Mouse (Mus musculus) olfactory bulb, adult 2 months (tissue): ENCODE measurements around the gene Traf7. TPM values are rescaled to one million over a fixed set of nuclear protein-coding genes. Genes with fewer than 3 reads are reported as not detected.

Source experiments
- H3K27ac ChIP-seq: fragments of 200-500 bp; 2 replicates; pipeline ENCODE4 v1.5.1; 2012; ENCODE audit warnings: low read depth, low read length; ENCODE audit not compliant: insufficient read depth
- H3K4me1 ChIP-seq: fragments of 200-500 bp; 2 replicates; pipeline ENCODE4 v1.6.1; 2012; ENCODE audit warnings: low read length; ENCODE audit not compliant: control insufficient read depth, insufficient read depth
- H3K4me3 ChIP-seq: fragments of 200-500 bp; 2 replicates; pipeline ENCODE4 v1.5.1; 2012; ENCODE audit warnings: mild to moderate bottlenecking, low read depth, low read length, moderate library complexity; ENCODE audit not compliant: insufficient read depth
- CTCF ChIP-seq: fragments of 200-500 bp; IDR thresholded peaks from 2 replicates; pipeline ENCODE4 v1.5.1; 2012; ENCODE audit warnings: low read depth, mild to moderate bottlenecking, low read length, moderate library complexity; ENCODE audit not compliant: insufficient read depth
- POLR2A ChIP-seq: fragments of 200-500 bp; IDR thresholded peaks from 2 replicates; pipeline ENCODE4 v1.6.1; 2012; ENCODE audit warnings: mild to moderate bottlenecking, low read depth, low read length, moderate library complexity; ENCODE audit not compliant: insufficient read depth
- WGBS: fragments of 180-500 bp; shearing (Covaris S2); methylation state at CpG from one replicate; pipeline ENCODE4 v1.1.7; 2018; 5-methylcytosine and 5-hydroxymethylcytosine counted together
- polyA plus RNA-seq: library from polyadenylated mRNA; stranded (reverse); fragments of >200 nt; gene quantifications from 2 replicates; pipeline ENCODE4 v1.2.4, GENCODE M21; 2012; ENCODE audit warnings: low replicate concordance; ENCODE audit not compliant: missing spikeins, insufficient read depth, insufficient read length

Traf7 gene
- polyA plus RNA-seq, 1 experiment = not detected

DNA sequence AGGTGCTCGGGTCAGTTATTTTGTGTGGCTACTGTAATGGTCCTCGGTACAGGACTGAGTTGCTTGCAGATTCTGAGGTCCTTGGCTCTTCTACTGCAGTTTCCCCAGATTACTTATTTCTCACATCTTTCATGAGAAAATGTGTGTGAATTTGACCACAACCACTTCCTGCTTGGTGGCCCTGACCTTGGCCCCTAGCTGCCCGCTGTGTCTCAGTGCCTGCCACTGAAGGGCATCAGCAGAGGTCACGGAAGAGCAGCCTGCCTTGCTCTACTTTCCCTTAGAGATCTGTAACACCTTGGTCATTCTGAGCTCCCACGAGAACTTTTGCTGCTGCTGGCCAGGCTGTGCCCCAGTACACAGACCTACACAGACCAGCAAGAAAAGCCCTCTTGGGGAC, 35.9 kb upstream of the Traf7 start:
- WGBS = 83% methylated on average over 5 of the region's 5 CpGs
- Histone ChIP-seq H3K4me1 (peaks cover 25% of the 10 kb centered on the region), H3K4me3 (no peak overlapping the region), H3K27ac (no peak overlapping the region)
- TF ChIP-seq CTCF (no peak), POLR2A (no peak)

DNA sequence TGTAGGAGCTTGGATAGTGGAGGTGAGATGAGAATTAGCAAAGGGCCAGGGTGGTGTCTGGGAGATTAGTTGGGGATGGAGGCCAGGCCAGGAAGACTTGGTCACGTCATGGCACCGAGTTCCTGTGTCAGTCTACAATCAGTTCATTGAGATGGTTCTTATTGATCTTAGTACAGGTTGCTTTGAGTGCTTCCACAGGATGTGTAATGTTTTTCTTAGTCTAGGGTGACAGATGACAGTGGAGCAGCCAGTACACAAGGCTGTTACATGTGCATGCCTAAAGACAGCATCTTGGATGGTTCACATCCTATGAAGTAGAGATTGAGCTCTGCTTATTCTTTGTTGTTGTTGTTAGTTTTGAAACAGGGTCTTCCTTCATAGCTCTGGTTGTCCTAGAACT, 33.9 kb upstream of the Traf7 start:
- H3K4me1 ChIP-seq = peaks cover 33% of the 10 kb centered on the region
- WGBS = 91% methylated on average over 2 of the region's 2 CpGs
- TF ChIP-seq CTCF (no peak), POLR2A (no peak)
- no peak overlapping the region for H3K27ac ChIP-seq
- no peak overlapping the region for H3K4me3 ChIP-seq

DNA sequence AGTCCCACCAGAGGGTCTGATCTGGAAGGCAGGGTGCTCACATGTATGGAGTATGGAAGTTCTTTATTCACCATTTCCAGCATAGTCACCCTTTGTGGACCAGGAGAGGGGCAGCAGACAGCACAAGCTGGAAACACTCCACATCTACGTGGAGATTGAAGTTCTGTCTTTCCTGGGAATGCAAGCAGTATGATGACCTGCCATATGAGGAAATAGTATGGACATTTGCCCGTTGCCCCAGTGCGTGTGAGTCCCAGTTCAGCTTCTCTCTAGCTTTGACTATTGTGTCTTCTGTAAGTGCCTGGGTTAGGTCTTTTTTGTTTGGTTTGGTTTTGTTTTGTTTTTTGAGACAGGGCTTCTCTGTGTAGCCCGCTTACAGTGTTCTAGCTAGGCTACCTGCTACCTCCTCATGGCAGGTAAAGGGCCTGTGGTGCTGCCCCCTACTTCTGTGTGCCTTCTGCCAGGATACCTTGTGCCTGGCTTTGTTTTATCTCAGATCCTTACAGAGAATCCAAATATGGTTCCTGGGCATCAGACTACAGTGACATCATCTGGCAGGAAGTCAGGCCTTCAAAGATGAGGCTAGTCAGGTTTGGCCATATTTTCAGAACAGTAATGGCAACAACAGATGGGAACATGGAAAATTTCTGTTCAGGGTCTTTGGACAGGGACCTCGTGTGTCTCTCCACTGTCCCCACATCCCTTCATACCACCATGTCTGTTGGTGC, 32.7 kb upstream of the Traf7 start:
- Histone ChIP-seq H3K4me1 (peaks cover 28% of the 10 kb centered on the region), H3K27ac (no peak overlapping the region; the same call in 1 of the 2 replicates), H3K4me3 (no peak overlapping the region)
- 84% methylated on average over 5 of the region's 5 CpGs for whole genome bisulfite sequencing
- TF ChIP-seq CTCF = no peak
- no peak for TF ChIP-seq POLR2A

DNA sequence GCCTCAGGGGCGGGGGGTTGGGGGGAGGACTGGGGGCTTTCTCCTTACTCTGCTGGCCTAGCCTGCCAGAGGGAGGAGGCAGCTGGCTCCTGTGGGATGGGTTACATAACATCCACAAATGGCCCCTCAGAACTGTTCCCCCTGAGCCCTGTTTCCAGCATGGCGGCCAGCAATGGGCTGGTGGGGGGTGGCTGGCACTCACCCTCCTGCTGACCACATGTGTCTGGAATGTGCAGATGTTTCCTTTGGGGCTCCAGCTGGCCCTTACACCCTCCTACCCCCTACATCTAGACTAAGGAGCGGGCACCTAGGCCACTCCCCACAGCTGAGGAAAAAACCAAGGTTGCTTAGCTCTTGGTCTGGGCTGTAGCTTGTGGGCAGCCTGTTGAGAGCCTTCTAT, 31.4 kb upstream of the Traf7 start:
- 29% methylated on average over 3 of the region's 3 CpGs for WGBS
- TF ChIP-seq CTCF (no peak), POLR2A (no peak)
- H3K4me1 ChIP-seq = peaks cover 27% of the 10 kb centered on the region

DNA sequence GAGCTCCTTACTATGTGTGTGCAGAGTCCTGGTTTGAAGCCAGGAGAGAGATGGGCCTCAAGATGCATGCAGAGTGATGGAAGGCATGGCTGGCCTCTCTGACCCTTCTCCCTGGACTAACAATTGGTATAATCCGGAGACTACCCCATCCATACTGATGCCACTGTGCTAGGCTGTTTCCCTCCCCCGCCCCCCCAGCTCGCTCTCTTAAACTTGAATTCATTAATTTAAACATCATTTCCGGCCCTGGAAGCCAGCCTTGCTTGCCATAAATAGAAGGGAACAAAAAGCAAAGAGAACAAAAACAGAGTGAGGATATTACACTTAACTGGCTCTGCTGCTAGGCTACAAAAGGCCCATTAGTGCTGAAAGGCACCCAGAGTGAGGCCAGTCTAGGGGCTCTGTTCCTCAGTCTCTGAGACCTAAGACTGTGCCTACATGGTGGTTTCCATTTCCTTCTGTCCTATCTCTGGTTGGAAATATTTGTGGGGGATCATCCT, 30.9 kb upstream of the Traf7 start:
- Histone ChIP-seq H3K4me1 (peaks cover 25% of the 10 kb centered on the region), H3K27ac (peak overlapping the region; percentile 96), H3K4me3 (no peak overlapping the region)
- no peak for TF ChIP-seq POLR2A
- TF ChIP-seq CTCF = no peak
- 2% methylated on average over 4 of the region's 4 CpGs for WGBS

More for the DNA sequence above, 31.4 kb upstream of the Traf7 start:
- no peak overlapping the region for H3K4me3 ChIP-seq
- H3K27ac ChIP-seq = peak overlapping the region; percentile 96

DNA sequence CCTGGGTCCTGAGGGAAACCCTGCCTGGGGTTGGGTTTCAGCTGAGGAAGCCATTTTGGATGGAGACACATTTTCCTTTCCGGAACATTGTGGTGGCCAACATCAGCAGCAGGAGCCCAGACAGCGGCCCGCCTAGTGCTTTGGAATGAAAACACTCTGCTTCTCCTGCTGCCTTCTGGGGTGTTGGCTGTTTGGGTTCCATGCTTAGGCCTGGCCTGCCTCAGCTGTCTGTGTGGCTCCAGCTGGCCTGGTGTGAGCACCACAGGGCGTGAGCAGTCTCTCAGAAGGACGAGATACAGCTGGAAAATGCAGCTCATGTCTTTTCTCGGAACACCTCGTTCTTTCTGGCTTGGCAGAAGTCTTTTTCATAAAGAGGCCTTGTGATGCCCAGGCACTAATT, 29.4 kb upstream of the Traf7 start:
- TF ChIP-seq POLR2A (no peak), CTCF (no peak)
- no peak overlapping the region for H3K4me3 ChIP-seq
- 53% methylated on average over 7 of the region's 7 CpGs for WGBS
- H3K27ac ChIP-seq = peak overlapping the region; percentile 96
- H3K4me1 ChIP-seq = peaks cover 24% of the 10 kb centered on the region

DNA sequence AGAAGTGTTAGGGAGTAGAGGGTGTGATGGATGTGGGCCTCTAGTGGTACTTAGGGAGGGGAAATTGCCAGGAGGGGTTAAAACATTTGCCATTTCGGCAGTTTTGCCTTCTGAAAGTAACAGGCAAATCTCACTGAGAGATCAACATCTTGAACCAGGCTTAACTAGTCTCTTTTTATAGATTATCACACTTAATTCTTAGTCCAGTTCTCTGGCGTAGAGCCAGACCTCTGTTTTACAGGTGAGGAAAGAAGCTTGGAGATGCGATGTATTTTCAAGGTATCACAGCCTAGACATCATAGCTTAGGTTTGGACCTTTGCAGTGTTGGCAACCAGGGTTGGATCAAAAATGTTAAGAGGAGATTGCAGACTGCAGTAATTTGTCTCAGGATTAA, 23.3 kb upstream of the Traf7 start:
- H3K4me1 ChIP-seq = peaks cover 15% of the 10 kb centered on the region
- peak overlapping the region; percentile 69; the same call in 1 of the 2 replicates for H3K27ac ChIP-seq
- TF ChIP-seq CTCF (no peak), POLR2A (no peak)
- 22% methylated on average over 3 of the region's 3 CpGs for WGBS
- H3K4me3 ChIP-seq = peak overlapping the region; percentile 76

DNA sequence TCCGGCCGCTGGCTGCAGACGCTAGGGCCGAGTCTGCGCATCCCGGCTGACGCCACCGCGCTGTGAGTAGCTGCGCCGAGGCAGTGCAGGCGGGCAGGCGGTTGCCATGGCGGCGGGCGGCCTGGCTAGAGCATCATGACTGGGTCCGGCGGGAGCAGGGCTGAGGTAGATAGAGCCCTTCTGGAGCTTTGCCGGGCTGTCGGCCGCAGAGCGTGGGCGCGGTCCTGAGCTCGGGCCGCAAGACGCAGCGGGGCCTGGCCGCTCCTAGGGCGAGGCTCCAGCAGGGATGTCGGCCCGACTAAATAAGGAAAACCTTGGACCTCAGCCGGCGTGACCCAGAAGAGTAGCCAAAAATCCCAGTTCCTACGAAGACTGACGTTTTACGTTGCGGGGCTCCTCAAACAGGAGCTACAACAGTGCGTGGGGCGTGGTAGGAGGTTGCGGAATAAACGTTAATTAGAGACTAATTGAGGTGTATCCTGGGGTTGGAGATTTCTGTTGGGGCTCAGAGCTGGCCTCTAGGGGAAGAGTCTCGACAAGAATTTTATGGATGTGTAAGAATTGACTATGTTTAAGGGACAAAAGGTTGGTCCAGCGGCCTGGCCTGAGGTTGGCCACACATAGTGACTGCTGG, 22.8 kb upstream of the Traf7 start:
- TF ChIP-seq POLR2A = no peak
- no peak for TF ChIP-seq CTCF
- peak overlapping the region; percentile 69 for H3K27ac ChIP-seq
- WGBS = under 1% methylated on average over 44 of the region's 44 CpGs
- peak overlapping the region; percentile 76 for H3K4me3 ChIP-seq
- H3K4me1 ChIP-seq = peaks cover 15% of the 10 kb centered on the region

DNA sequence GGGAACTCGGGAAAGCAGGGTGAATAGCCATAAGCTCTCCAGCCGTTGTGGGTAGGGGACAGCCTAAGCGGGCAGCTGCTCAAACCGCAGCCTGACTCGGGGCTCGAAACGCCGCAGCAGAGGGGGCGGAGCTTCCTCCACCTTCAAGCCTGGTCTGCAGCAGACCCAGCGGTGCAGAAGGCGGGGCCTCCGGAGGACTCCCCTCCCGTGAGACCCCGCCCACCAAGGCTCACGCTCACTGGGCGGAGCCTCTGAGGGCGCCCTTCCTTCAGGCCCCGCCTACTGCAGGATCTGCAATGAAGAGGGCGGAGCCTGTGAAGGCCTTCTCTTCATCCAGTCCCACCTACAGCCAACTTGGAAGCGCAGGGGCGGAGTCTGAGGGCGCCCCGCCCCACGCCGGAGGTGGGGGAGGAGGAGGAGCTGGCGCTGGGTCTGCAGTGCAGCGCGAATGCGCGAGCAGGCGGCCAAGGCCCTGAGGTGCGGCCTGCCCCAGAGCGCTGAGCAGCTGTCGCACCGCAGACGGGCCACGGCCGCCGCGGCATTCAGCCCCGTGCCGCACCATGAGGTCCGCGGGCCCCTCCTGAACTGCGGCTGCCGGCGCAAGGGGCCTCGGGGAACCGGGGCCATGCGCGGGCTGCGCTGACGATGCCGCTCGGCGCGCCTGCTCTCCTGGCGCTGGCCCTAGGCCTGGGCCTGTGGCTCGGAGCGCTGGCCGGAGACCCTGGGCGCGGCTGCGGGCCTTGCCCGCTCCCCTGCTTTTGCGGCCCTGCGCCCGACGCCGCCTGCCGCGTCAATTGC, 22.1 kb upstream of the Traf7 start, which contains the start of gene Pkd1:
Gene Pkd1 (plus strand): TSS at position 217 of the 798 bp plus-strand sequence.
- under 1% methylated on average over 72 of the region's 72 CpGs for WGBS

More for the DNA sequence above, 22.1 kb upstream of the Traf7 start, which contains the start of gene Pkd1:
- H3K4me1 ChIP-seq = peaks cover 13% of the 10 kb centered on the region
- H3K27ac ChIP-seq = peak within 1 kb of the TSS; percentile 78
- H3K4me3 ChIP-seq = peak within 1 kb of the TSS; percentile 76
- TF ChIP-seq CTCF = no peak
- peak; percentile 98 for TF ChIP-seq POLR2A
